Mouse (Mus musculus) liver, postnatal 0 days (tissue): ENCODE measurements around the gene Trappc10.

ENCODE experiments used
- CTCF ChIP-seq: sonication (generic); IDR thresholded peaks from 2 replicates; pipeline ENCODE4 v1.5.1; 2016; ENCODE audit warnings: antibody characterized with exemption, low read depth
- EP300 ChIP-seq: IDR thresholded peaks from 2 replicates; pipeline ENCODE4 v1.6.1; 2016; ENCODE audit warnings: antibody characterized with exemption, low read depth, mild to moderate bottlenecking

DNA sequence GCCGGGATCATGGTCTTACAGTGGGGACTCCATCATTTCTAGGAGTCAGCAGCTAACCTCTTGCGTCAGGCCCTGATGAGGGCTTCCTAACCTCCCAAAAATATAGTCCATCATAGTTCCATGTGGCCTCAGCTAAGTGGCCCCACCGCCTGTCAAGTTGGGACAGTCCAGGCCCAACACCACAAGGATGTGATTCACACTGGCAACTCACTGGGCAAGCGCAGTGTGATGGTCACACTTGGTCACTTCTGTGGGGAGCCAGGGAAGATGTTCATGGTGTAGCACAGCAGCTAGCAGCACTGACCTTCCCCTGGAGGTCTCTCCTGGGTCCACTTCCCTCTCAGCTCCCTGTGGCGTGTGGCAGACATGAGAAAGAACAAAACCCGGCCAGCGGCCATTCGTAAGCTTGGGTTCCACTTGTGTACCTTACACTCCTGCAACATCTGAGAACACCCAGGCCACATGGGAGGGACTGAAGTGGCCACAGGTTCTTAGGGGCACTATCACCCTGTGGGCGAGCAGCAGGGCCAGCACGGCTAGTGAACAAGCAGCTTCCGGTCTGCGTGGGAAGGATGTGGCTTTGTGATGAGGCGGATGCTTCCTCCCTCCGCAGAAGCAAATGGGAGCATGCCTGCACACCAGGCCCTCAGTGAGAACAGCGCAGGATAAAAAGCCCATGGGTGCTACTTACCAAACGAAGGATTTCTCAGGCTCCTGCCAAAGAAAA is 83.9 kb downstream of the Trappc10 start:
- TF ChIP-seq CTCF = no peak
- no peak for TF ChIP-seq EP300
